Mouse (Mus musculus): ENCODE measurements around the gene Lmo7.

DNA sequence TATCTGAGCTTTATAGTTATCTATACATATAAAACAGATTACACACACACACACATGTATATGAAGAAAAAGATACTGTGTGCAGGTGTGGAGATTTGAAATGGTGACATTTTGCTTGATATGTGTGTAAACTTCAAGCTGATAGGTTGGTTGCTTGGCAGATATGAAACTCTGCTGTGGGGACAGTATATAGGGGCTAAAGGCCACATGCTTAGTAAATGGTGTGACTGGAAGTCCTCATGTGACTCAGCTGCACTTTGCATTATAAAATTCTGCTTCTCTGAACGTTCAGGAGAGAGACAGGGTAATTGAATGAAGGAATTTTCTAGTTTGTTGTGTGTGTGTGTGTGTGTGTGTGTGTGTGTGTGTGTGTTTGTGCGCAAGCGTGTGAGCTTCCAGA, 124.5 kb downstream of the Lmo7 start:
- TF ChIP-seq POLR2A (IDR thresholded peaks at IDR 0.05; ENCODE audit: low read depth, low read length) (no peak), CTCF (IDR thresholded peaks at IDR 0.05; ENCODE audit: extremely low read depth, insufficient read length, insufficient replicate concordance, low read depth, low read length) (no peak)
